Mouse (Mus musculus): Measurements from ENCODE around the gene Unc93b1. TPM values are rescaled to one million over a fixed set of nuclear protein-coding genes. Genes with fewer than 3 reads are reported as not detected.
A peak's percentile ranks its signal among the peaks of the same experiment; 100 is the strongest.

The Unc93b1 gene
- polyA plus RNA-seq, 1 experiment from 2014 or later: 8.5 TPM

DNA sequence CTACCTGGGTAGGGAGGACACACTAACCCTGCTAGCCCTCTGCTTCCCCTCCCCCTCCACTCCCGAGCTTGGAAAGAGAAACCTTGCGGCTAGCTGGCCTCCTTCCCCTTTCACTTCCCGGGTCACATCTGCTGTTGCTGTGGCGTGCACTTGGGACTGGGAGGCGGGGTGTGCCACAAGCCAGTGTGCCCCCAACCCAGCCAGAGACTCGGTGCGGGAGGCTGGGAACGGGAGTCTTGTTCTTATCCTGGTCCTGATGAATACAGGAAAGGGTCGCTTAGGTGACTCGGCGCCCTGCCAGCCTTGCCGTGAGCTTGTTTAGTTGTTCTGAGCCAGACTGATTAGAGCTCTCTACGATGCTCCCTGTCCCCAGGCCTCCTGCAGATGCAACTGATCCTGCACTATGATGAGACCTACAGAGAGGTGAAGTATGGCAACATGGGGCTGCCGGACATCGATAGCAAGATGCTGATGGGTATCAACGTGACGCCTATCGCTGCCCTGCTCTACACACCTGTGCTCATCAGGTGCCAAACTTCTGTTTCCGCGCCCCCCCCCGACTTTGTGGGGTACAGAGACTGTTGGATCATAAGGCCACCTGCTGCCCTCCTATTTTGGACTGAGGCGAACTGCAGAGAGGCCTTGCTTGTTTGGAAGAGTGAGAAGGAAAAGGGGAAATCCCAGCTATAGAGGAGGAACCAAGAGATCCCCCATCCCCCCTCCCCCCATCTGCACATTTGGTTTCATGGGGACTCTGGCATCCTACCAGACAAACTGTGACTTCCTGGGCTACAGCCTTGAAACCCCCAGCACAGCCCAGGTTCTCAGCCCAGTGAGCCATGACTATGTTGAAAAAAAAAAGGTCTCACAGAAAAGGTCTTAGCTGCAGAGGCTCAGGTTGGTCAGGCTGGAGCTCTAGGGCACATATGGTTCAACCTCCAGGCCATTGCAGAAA is 1.2 kb downstream of the Unc93b1 start:
- H3K36me3 ChIP-seq: no peaks in the 10 kb centered on the region
- H3K4me2 ChIP-seq (replicated peaks): peak overlapping the region; percentile 79
- H3K9me3 ChIP-seq (replicated peaks): no peaks in the 10 kb centered on the region
- WGBS: 10% methylated on average over 22 of the region's 22 CpGs
- peaks cover 20% of the 10 kb centered on the region for H3K27me3 ChIP-seq
- no peak overlapping the region for H3K27ac ChIP-seq
- ATAC-seq (ENCODE audit: low FRiP score): no peak
- H3K9ac ChIP-seq: peak overlapping the region; percentile 61
- H3K4me3 ChIP-seq: peak overlapping the region; percentile 37
- H3K4me1 ChIP-seq: peaks cover 15% of the 10 kb centered on the region

DNA sequence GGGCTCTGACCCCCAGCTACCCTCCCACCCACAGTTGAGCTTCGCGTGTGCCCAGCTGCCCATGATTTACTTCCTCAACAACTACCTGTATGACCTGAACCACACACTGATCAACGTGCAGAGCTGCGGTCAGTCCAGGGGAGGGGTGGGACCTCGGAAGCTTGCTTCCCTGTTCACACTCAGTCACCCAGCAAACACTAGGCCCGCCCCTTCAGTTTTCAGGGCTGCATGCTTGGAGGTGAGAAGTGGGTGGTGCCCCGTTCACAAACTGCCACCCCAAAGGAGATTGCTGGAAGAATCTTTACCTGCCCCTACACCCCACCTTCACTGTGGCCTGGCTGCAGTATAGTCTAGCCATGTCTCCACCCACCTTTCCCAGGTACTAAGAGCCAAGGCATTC is 7.3 kb downstream of the Unc93b1 start:
- Histone ChIP-seq H3K9ac (no peak overlapping the region), H3K27ac (no peak overlapping the region), H3K27me3 (peaks cover 12% of the 10 kb centered on the region), H3K4me2 (replicated peaks) (no peak overlapping the region), H3K4me3 (no peak overlapping the region), H3K36me3 (no peaks in the 10 kb centered on the region), H3K9me3 (replicated peaks) (no peaks in the 10 kb centered on the region), H3K4me1 (0 out of 2 replicates have a peak, but pooled peaks cover 2% of the 10 kb centered on the region)
- WGBS: 91% methylated on average over 7 of the region's 7 CpGs
- no peak for ATAC-seq (ENCODE audit: low FRiP score)

DNA sequence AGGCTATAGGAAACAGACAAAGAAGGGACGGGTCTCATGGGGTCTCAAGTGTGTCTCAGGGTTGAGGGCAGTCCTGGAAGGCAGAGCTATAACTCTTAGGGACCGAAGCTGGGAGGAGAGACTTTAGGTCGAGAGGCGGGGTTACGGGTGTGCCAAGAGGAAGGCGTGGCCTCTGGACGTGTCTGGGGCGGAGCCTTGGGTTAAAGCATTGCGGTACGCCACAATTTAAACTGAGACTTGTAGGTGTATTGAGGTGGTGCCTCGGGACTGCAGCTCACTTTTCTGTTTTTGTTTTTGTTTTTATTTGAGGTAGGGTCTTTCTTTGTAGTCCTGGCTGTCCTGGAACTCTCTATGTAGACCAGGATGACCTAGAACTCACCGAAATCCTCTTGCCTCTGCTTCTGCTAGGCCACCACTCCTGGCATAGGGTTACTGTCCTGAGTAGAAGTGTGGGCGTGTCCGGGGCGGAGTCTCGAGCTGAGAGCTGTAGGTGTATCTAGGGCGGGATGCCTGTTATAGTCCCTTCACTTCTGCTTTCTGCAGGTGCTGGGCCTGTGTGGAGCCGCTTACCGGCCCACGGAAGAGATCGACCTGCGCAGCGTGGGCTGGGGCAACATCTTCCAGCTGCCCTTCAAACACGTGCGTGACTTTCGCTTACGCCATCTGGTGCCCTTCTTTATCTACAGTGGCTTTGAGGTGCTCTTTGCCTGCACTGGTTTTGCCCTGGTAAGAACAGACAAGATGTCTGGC is 8.2 kb downstream of the Unc93b1 start:
- Histone ChIP-seq H3K9ac (no peak overlapping the region), H3K4me2 (replicated peaks) (peak overlapping the region; percentile 16; the same call in 1 of the 2 replicates), H3K4me3 (no peak overlapping the region), H3K9me3 (replicated peaks) (no peaks in the 10 kb centered on the region), H3K36me3 (no peaks in the 10 kb centered on the region), H3K27ac (no peak overlapping the region), H3K27me3 (peaks cover 12% of the 10 kb centered on the region), H3K4me1 (0 out of 2 replicates have a peak, but pooled peaks cover 2% of the 10 kb centered on the region)
- WGBS: 19% methylated on average over 27 of the region's 27 CpGs
- no peak for ATAC-seq (ENCODE audit: low FRiP score)

DNA sequence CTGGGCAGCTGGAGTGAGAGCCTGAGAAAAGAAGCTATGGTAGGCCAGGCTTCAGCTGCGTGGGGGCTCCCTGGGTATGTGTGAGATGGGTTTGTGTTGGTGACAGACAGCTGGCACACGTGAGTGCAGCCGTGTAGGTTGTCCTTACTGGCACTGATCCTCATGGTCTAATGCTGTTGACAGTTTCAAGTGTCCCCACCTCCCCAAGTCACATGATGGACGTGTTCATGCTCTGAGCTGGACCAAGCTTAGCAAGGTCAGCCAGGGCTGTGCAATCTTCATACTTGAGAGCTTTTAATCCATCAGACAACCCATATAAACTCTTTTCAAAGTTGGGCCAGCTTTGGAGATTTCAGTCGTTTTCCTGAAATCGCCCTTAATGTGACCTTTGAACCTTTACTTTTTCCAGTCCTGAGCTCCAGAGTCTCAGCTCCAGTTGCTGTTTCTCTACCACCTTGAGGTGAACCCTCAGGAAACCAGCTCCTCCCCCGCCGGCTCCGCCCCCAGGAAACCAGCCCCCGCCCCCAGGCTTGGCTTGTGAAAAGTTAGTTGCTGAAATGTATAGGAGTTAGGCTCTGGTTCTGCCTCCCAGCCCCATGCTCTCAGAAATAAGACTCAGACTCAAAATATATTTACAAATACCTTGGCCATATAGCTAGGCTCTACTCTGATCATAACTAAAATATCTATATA is 11.0 kb downstream of the Unc93b1 start:
- no peak overlapping the region for H3K9ac ChIP-seq
- no peak overlapping the region for H3K27ac ChIP-seq
- 0 out of 2 replicates have a peak, but pooled peaks cover 2% of the 10 kb centered on the region for H3K4me1 ChIP-seq
- H3K36me3 ChIP-seq: no peaks in the 10 kb centered on the region
- H3K9me3 ChIP-seq (replicated peaks): no peaks in the 10 kb centered on the region
- no peak overlapping the region for H3K4me2 ChIP-seq (replicated peaks)
- no peak overlapping the region for H3K4me3 ChIP-seq
- ATAC-seq (ENCODE audit: low FRiP score): no peak
- WGBS: 36% methylated on average over 10 of the region's 10 CpGs
- peaks cover 12% of the 10 kb centered on the region for H3K27me3 ChIP-seq

DNA sequence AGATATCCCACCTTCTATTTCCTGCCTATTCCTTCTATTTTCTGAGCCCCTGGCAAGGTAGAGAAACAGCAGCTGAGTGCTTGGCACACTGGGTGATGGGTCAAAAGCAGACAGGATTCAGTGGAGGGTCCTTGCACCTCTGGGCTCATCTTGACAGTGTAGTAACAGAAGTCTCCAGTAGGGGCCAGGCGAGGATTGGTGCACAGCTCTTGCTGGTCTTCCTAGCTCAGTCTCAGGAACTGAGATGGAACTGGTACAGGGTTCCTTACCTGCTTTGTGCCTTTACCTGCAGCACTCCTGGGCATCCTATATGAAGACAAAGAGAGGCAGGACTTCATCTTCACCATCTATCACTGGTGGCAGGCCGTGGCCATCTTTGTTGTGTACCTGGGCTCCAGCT is 11.7 kb downstream of the Unc93b1 start:
- no peak for ATAC-seq (ENCODE audit: low FRiP score)
- peaks cover 12% of the 10 kb centered on the region for H3K27me3 ChIP-seq
- H3K36me3 ChIP-seq: no peaks in the 10 kb centered on the region
- no peak overlapping the region for H3K4me2 ChIP-seq (replicated peaks)
- H3K27ac ChIP-seq: no peak overlapping the region
- no peaks in the 10 kb centered on the region for H3K9me3 ChIP-seq (replicated peaks)
- no peak overlapping the region for H3K9ac ChIP-seq
- no peak overlapping the region for H3K4me3 ChIP-seq
- WGBS: 20% methylated on average over 2 of the region's 2 CpGs
- 0 out of 2 replicates have a peak, but pooled peaks cover 2% of the 10 kb centered on the region for H3K4me1 ChIP-seq

DNA sequence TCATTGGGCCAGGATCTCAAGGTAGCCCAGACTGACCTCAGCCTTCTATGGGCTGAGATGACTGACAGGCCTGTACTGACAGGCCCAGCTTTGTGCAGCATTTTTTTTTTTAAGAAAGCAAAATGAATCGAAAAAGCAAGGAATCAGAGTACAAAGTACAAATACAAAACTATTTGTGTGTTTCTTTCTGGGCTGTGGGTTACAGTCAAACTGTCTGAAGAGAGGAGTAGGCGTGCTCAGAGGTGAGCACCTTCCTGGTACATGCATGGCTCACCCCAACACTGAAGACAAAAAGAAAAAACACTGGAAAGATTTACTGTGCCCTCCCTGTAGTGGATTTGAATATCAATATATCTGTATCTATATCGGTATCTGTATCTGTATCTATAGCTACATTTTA is 12.8 kb downstream of the Unc93b1 start:
- no peak for ATAC-seq (ENCODE audit: low FRiP score)
- H3K9ac ChIP-seq: no peak overlapping the region
- H3K4me1 ChIP-seq: 0 out of 2 replicates have a peak, but pooled peaks cover 2% of the 10 kb centered on the region
- 71% methylated on average over 3 of the region's 3 CpGs for WGBS
- H3K27ac ChIP-seq: no peak overlapping the region
- no peak overlapping the region for H3K4me2 ChIP-seq (replicated peaks)
- H3K4me3 ChIP-seq: no peak overlapping the region
- peaks cover 10% of the 10 kb centered on the region for H3K27me3 ChIP-seq
- no peaks in the 10 kb centered on the region for H3K9me3 ChIP-seq (replicated peaks)
- H3K36me3 ChIP-seq: no peaks in the 10 kb centered on the region

DNA sequence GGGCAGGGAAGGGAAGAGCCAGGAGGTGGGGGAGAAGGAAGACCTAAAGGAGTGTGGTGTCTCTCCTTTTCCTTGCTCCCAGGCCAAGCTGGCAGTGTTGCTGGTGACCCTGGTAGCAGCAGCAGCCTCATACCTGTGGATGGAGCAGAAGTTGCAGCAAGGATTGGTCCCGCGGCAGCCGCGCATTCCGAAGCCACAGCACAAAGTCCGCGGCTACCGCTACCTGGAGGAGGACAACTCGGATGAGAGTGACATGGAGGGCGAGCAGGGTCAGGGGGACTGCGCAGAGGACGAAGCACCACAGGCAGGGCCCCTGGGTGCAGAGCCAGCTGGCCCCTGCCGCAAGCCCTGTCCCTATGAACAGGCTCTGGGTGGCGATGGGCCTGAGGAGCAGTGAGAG is 13.6 kb downstream of the Unc93b1 start:
- WGBS: 63% methylated on average over 14 of the region's 14 CpGs
- Histone ChIP-seq H3K4me3 (no peak overlapping the region), H3K4me2 (replicated peaks) (no peak overlapping the region), H3K4me1 (no peaks in the 10 kb centered on the region), H3K27me3 (peaks cover 8% of the 10 kb centered on the region; the same call in 1 of the 2 replicates), H3K9me3 (replicated peaks) (no peaks in the 10 kb centered on the region), H3K36me3 (no peaks in the 10 kb centered on the region), H3K9ac (no peak overlapping the region), H3K27ac (no peak overlapping the region)
- no peak for ATAC-seq (ENCODE audit: low FRiP score)

DNA sequence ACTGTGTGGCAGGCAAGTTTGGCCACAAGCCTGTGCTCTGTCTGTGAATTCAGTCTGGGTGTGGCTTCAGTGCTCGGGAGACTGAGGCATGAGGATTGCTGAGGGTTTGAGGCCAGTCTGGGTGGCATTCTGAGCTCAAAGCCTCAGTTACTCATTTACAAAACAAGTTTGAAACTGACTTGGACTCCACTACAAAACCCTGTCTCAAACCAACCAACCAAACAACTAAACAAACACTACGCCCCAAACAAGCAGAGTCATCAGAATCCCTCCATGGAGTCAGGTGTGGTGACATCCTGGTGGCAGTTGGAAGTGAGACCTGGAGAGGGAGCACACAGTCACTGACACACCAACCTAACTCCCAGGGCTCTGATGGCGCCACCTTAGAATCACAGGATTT is 15.3 kb downstream of the Unc93b1 start:
- ATAC-seq (ENCODE audit: low FRiP score): no peak
- Histone ChIP-seq H3K9ac (no peak overlapping the region), H3K4me3 (no peak overlapping the region), H3K9me3 (replicated peaks) (no peaks in the 10 kb centered on the region), H3K27me3 (no peaks in the 10 kb centered on the region), H3K4me1 (no peaks in the 10 kb centered on the region), H3K4me2 (replicated peaks) (no peak overlapping the region), H3K27ac (no peak overlapping the region), H3K36me3 (no peaks in the 10 kb centered on the region)
- 76% methylated on average over 3 of the region's 3 CpGs for WGBS

DNA sequence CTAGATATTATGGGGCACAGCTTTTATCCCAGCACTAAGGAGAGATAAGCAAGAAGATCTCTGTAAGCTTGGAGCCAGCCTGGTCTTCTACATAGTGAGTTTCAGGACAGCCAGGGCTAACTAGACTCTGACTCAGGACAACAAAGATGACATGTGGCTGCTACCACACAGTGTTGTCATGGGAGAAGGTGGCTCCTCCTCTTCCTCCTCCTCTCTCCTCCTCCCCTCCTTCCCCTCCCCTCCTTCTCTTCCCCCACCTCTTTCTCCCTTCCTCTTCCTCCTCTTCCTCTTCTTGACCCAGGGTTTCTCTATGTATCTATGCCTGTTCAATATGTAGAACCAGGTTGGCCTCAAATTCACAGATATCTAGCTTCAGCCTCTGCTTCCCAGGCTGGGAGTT is 16.5 kb downstream of the Unc93b1 start:
- no peak overlapping the region for H3K4me2 ChIP-seq (replicated peaks)
- H3K4me3 ChIP-seq: no peak overlapping the region
- ATAC-seq (ENCODE audit: low FRiP score): no peak
- H3K36me3 ChIP-seq: no peaks in the 10 kb centered on the region
- no peak overlapping the region for H3K9ac ChIP-seq
- no peak overlapping the region for H3K27ac ChIP-seq
- H3K27me3 ChIP-seq: 0 out of 2 replicates have a peak, but pooled peaks cover 4% of the 10 kb centered on the region
- no peaks in the 10 kb centered on the region for H3K9me3 ChIP-seq (replicated peaks)
- H3K4me1 ChIP-seq: no peaks in the 10 kb centered on the region

DNA sequence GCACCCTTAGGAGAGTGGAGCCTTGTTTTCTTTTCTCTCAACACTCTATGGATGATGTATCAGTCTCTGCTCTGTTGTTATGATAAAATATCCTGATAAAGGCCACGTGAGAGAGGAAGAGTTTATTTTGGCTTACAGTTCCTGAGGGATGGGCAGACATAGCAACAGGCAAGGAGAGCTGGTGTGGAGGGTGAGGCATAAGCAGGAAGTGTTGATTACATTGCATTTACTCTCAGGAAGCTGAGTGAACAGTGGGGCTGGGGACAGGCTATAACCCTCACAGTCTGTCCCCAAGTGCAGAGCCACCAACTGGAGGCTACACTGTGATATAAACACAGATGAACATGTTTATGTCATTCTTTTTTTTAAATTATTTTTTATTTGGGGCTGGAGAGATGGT is 17.1 kb downstream of the Unc93b1 start:
- no peaks in the 10 kb centered on the region for H3K36me3 ChIP-seq

DNA sequence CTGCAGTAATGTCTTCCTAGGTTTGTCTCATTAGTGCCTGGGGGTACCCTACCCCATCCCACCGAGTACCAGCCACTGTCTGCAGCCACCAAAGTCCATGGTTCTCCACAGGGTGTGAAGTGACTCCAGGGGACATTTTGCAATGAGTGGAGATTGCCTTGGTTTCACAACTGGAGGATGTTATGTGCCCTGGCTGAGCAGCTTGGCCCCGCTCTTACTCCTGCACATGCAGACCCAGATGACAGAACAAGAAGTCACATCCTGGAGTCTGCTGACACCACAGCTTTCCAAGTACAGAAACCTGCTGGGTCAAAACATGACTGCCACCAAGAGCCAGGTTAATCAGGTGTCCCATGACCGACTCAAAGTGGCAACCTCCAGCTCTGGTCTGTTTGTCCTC is 20.0 kb downstream of the Unc93b1 start:
- no peaks in the 10 kb centered on the region for H3K36me3 ChIP-seq
- 83% methylated on average over 3 of the region's 3 CpGs for WGBS
- H3K4me1 ChIP-seq: no peaks in the 10 kb centered on the region

More for the DNA sequence above, 17.1 kb downstream of the Unc93b1 start:
- WGBS: 50% methylated on average over 1 of the region's 1 CpGs
- Histone ChIP-seq H3K4me3 (no peak overlapping the region), H3K27ac (no peak overlapping the region), H3K9ac (no peak overlapping the region), H3K9me3 (replicated peaks) (no peaks in the 10 kb centered on the region), H3K27me3 (0 out of 2 replicates have a peak, but pooled peaks cover 4% of the 10 kb centered on the region), H3K4me1 (no peaks in the 10 kb centered on the region), H3K4me2 (replicated peaks) (no peak overlapping the region)
- no peak for ATAC-seq (ENCODE audit: low FRiP score)

DNA sequence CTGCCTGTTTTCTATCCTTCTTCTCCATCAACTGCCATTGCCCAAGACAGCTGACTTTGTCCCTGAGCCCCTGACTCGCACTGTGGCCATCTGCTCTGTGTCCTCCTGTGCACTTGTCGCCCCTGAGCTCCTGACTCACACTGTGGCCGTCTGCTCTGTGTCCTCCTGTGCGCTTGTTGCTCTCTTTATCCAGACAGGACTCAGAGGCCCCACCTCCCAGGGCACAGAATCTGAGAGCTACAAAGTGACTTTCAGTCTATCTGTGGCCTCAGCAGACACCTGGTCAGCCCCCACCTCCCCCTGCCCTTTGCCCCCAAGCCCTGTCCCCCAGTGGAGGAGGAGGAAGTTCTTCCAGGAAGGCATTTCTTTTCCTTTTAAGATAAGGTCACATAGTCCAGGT is 20.8 kb downstream of the Unc93b1 start:
- 0 out of 2 replicates have a peak, but pooled peaks cover 4% of the 10 kb centered on the region for H3K27me3 ChIP-seq
- H3K36me3 ChIP-seq: no peaks in the 10 kb centered on the region
- no peak overlapping the region for H3K4me2 ChIP-seq (replicated peaks)
- no peak overlapping the region for H3K27ac ChIP-seq
- WGBS: 58% methylated on average over 4 of the region's 4 CpGs
- H3K9ac ChIP-seq: no peak overlapping the region
- no peaks in the 10 kb centered on the region for H3K4me1 ChIP-seq
- no peaks in the 10 kb centered on the region for H3K9me3 ChIP-seq (replicated peaks)
- no peak overlapping the region for H3K4me3 ChIP-seq
- no peak for ATAC-seq (ENCODE audit: low FRiP score)

More for the DNA sequence above, 20.0 kb downstream of the Unc93b1 start:
- H3K9ac ChIP-seq: no peak overlapping the region
- ATAC-seq (ENCODE audit: low FRiP score): no peak
- no peaks in the 10 kb centered on the region for H3K9me3 ChIP-seq (replicated peaks)
- H3K27ac ChIP-seq: no peak overlapping the region
- 0 out of 2 replicates have a peak, but pooled peaks cover 4% of the 10 kb centered on the region for H3K27me3 ChIP-seq
- no peak overlapping the region for H3K4me3 ChIP-seq
- H3K4me2 ChIP-seq (replicated peaks): no peak overlapping the region

Measured in hindbrain, embryonic 12.5 days (tissue).